Mouse (Mus musculus) ES-E14 (cell line): ENCODE data around the gene Lnx1. TPM values are rescaled to one million over a fixed set of nuclear protein-coding genes. Genes with fewer than 3 reads are reported as not detected.

Source experiments
- DNase-seq: peaks from one replicate; pipeline ENCODE4 v3.0.0-alpha.2; 2013; ENCODE audit warnings: low read depth, low spot score
- H3K27ac ChIP-seq: 2 replicates; pipeline ENCODE4 v1.5.1; 2012; ENCODE audit warnings: low read depth, mild to moderate bottlenecking, low read length, moderate library complexity, mixed read lengths; ENCODE audit not compliant: poor library complexity, insufficient read depth, severe bottlenecking
- H3K36me3 ChIP-seq: 2 replicates; pipeline ENCODE4 v1.6.1; 2012; ENCODE audit warnings: mild to moderate bottlenecking, low read length, moderate library complexity, mixed read lengths; ENCODE audit not compliant: control insufficient read depth, poor library complexity, insufficient read depth, severe bottlenecking
- H3K4me1 ChIP-seq, 2 experiments: fragments of 150-350 bp in 1 of 2; sonication (generic) in 1 of 2; 2 replicates each; pipeline ENCODE4 v1.6.1; 2012; ENCODE audit warnings: low read length in 2 of 2, mild to moderate bottlenecking in 1 of 2, mixed read lengths in 1 of 2; ENCODE audit not compliant: control insufficient read depth in 2 of 2, insufficient read depth in 2 of 2, poor library complexity in 1 of 2
- H3K4me3 ChIP-seq, 2 experiments: fragments of 150-350 bp in 1 of 2; sonication (generic) in 1 of 2; 2 replicates each; pipeline ENCODE4 v1.5.1; 2012; ENCODE audit warnings: low read length in 2 of 2, low read depth in 1 of 2, mild to moderate bottlenecking in 1 of 2, mixed read lengths in 1 of 2; ENCODE audit not compliant: insufficient read depth in 1 of 2, poor library complexity in 1 of 2, severe bottlenecking in 1 of 2
- H3K9ac ChIP-seq: 2 replicates; pipeline ENCODE4 v1.6.1; 2012; ENCODE audit warnings: low read depth, mild to moderate bottlenecking, low read length, mixed read lengths; ENCODE audit not compliant: poor library complexity, insufficient read depth, severe bottlenecking
- H3K9me3 ChIP-seq: fragments of 150-350 bp; sonication (generic); 2 replicates; pipeline ENCODE4 v1.6.1; 2012; ENCODE audit warnings: low read depth, mild to moderate bottlenecking, low read length; ENCODE audit not compliant: control insufficient read depth, insufficient read depth
- CHD2 ChIP-seq: IDR thresholded peaks from 2 replicates; pipeline ENCODE4 v1.6.1; 2014; ENCODE audit warnings: mild to moderate bottlenecking, low read depth, low read length, inconsistent platforms
- HCFC1 ChIP-seq: IDR thresholded peaks from 2 replicates; pipeline ENCODE4 v1.6.1; 2012; ENCODE audit warnings: low read length, inconsistent platforms, borderline replicate concordance; ENCODE audit not compliant: insufficient read depth
- MAFK ChIP-seq: IDR thresholded peaks from 2 replicates; pipeline ENCODE4 v1.6.1; 2014; ENCODE audit warnings: mild to moderate bottlenecking, low read depth, low read length, inconsistent platforms; ENCODE audit not compliant: insufficient read depth
- ZC3H11A ChIP-seq: IDR thresholded peaks from 2 replicates; pipeline ENCODE4 v1.6.1; 2012; ENCODE audit warnings: low read depth, mild to moderate bottlenecking, inconsistent platforms, low read length, borderline replicate concordance
- ZNF384 ChIP-seq: IDR thresholded peaks from 2 replicates; pipeline ENCODE4 v1.6.1; 2012; ENCODE audit warnings: low read depth, low read length, inconsistent platforms
- in situ Hi-C, 2 experiments: fragments of 600-800 bp; cut with MboI; formaldehyde crosslinking; loops; one replicate each; pipeline ENCODE4 v1.15.1; 2025; ENCODE audit warnings: low sequenced_read_pairs in 2 of 2, inconsistent platforms in 1 of 2; ENCODE audit not compliant: unreplicated experiment in 2 of 2
- total RNA-seq: library from RNA; depleted of rRNA; stranded (reverse); fragments of 300-350 nt; gene quantifications from 2 replicates; pipeline ENCODE4 v1.2.3, GENCODE M21; 2012

Lnx1 gene
- total RNA-seq, 1 experiment, result 0.71 TPM

DNA sequence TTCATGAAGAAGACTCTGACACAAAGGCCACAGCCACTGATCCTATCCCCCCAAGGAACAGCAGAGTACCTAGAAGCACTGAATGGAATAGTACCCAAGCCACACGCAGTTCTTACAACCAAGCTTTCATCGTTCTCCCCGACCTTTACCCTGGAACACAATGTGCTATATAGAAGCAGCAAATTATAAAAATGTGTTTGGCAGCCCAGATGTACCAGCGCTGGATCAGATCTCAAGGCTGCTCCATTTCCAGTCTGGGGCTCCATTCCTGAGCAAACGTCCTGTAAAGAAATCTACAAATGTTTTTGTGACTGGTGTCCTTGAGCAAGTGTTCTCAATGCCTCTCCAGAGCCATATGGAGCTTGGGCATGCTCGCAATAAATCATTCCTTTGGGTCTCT lies 44.8 kb downstream of the Lnx1 start:
- Histone ChIP-seq H3K9me3 (no peaks in the 10 kb centered on the region), H3K36me3 (no peaks in the 10 kb centered on the region), H3K27ac (no peak overlapping the region), H3K4me3 (no peak overlapping the region), H3K4me1 (no peaks in the 10 kb centered on the region), H3K9ac (no peak overlapping the region)
- no peak for DNase-seq
- no peak for TF ChIP-seq ZNF384
- no peak for TF ChIP-seq HCFC1
- no peak for TF ChIP-seq MAFK
- TF ChIP-seq ZC3H11A, result no peak
- TF ChIP-seq CHD2, result no peak
- in situ Hi-C loops, result no loop called here

DNA sequence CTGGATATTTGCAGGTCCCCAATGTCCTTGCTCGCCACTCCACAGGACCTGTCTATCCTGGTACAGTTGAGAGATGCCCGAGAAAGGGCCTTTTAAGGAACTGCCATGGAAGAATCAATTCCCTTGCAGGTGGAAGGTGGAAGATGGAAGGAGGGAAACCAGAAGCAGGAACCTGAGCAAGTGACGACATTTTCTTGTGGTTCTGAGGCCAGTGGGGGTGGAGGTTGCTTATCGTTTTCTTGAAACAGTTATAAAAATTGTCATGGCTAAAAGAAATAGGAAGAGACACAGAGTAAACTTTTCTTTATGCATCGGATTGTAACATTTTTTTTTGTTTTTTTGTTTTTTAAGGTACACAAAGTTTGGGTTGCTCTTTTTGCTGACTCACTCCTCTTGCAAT lies 46.3 kb downstream of the Lnx1 start:
- TF ChIP-seq HCFC1, result no peak
- no peak for TF ChIP-seq ZNF384
- TF ChIP-seq ZC3H11A, result no peak
- in situ Hi-C loops, result no loop called here

DNA sequence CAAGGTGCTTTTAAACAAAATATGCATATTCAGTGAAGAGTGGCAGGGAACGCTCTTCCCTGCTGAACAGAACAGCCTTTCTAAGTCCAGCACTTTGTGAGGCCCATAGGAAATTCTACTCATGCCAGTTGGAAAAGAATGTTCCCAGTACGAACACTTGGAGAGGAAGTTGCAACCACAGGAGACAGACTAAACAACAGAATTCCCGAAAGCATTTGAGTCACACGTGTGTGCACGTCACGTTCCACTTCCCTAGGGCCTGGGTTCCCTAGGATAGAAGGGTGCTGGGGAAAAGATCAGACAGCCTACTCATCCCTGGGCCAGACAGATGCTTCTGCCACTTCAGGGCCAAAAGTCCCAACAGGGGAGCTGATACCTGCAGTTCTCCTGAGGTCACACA lies 48.2 kb downstream of the Lnx1 start:
- no peaks in the 10 kb centered on the region for H3K9me3 ChIP-seq
- in situ Hi-C loops, result no loop called here
- no peak for DNase-seq
- TF ChIP-seq ZC3H11A, result no peak
- TF ChIP-seq CHD2, result no peak
- no peak for TF ChIP-seq MAFK
- TF ChIP-seq HCFC1, result no peak
- no peak for TF ChIP-seq ZNF384
- no peak overlapping the region for H3K27ac ChIP-seq
- no peaks in the 10 kb centered on the region for H3K36me3 ChIP-seq
- H3K9ac ChIP-seq, result no peak overlapping the region
- H3K4me1 ChIP-seq, result no peaks in the 10 kb centered on the region
- no peak overlapping the region for H3K4me3 ChIP-seq

More for the DNA sequence above, 46.3 kb downstream of the Lnx1 start:
- Histone ChIP-seq H3K9ac (no peak overlapping the region), H3K9me3 (no peaks in the 10 kb centered on the region), H3K27ac (no peak overlapping the region), H3K36me3 (no peaks in the 10 kb centered on the region), H3K4me1 (no peaks in the 10 kb centered on the region), H3K4me3 (no peak overlapping the region)
- no peak for DNase-seq

DNA sequence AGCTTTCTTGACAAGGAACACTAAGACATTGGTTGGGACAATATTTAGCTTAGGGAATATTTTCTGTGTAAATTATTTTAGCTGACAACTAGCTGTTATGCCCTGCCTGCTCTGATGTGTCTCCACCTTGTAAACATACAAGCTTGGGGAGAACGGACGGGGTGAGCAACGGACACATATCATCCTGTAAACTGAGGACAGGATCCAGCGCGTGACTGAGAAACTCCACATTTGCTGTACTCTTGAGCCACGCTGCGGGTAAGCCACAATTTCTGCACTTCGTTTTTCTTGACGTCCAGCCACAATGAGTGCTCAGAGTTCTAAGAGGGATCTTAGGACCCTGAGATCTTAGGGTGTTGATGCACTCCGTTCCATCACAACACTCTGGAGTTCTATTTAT lies 48.9 kb downstream of the Lnx1 start:
- Histone ChIP-seq H3K27ac (no peak overlapping the region), H3K4me1 (no peaks in the 10 kb centered on the region), H3K9me3 (no peaks in the 10 kb centered on the region), H3K36me3 (no peaks in the 10 kb centered on the region), H3K9ac (no peak overlapping the region), H3K4me3 (no peak overlapping the region)
- in situ Hi-C loops, result no loop called here
- no peak for TF ChIP-seq CHD2
- no peak for TF ChIP-seq HCFC1
- TF ChIP-seq ZC3H11A, result no peak
- TF ChIP-seq MAFK, result no peak
- no peak for TF ChIP-seq ZNF384
- DNase-seq, result no peak

DNA sequence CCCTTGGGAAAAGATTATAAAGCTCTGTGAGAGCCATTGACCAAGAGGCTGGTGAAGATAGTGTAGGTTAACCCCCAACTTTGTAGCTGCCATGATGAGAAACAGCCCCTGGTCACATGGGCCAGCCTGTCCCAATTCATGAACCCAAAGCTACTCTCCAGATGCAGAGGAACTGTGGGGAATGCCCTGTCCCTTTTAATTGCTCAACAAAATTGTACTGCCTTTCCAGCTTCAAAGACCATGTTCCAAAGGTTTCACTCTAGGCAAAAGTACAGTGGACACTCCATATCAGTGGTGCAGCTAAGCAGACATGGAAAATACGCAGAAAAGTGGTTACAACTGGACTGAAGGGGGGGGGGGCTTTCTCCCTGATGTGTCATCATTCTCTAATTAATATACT lies 53.6 kb downstream of the Lnx1 start:
- Histone ChIP-seq H3K9me3 (no peaks in the 10 kb centered on the region), H3K4me3 (no peak overlapping the region), H3K9ac (no peak overlapping the region), H3K4me1 (no peaks in the 10 kb centered on the region), H3K36me3 (no peaks in the 10 kb centered on the region), H3K27ac (no peak overlapping the region)
- no peak for DNase-seq
- TF ChIP-seq ZC3H11A, result no peak
- no peak for TF ChIP-seq CHD2
- TF ChIP-seq ZNF384, result no peak
- TF ChIP-seq MAFK, result no peak
- no peak for TF ChIP-seq HCFC1
- in situ Hi-C loops, result loop anchor here in 1 of 2 experiments (25.0 kb wide), 1 partner anchor 263 kb away; no protein-coding TSS in a partner anchor
